8 mouse cellular contexts compared by ENCODE assay signal in genomic region chr10:79116125-79116849, GRCm38 (mm10). TPM values are rescaled to one million over a fixed set of nuclear protein-coding genes. Genes with fewer than 3 reads are reported as not detected.
DNase-seq lines count a peak whose midpoint lies in the region; ATAC-seq lines count a peak whose summit lies in the region.
"Had no signal": no experiment of that assay in that cellular context is flagged by ENCODE, and none has a peak within 500 bp of the region (broad histone marks: within the 10 kb centered on the region; RNA-seq: fewer than 3 reads in every experiment).

No protein-coding gene starts in this region.

- H3K36me3 ChIP-seq in forebrain, embryonic 10.5 days (replicated peaks), result no peaks in the 10 kb centered on the region
- H3K36me3 ChIP-seq: liver, embryonic 13.5 days had no signal

- 0 out of 2 replicates have a peak, but pooled peaks cover 3% of the 10 kb centered on the region for H3K4me1 ChIP-seq in forebrain, embryonic 10.5 days
- H3K4me1 ChIP-seq: liver, embryonic 13.5 days had no signal

- no peak overlapping the region; the same call in 1 of the 2 replicates for H3K27ac ChIP-seq in forebrain, embryonic 10.5 days
- H3K27ac ChIP-seq: liver, embryonic 13.5 days had no signal

- H3K9me3 ChIP-seq in forebrain, embryonic 10.5 days, result no peaks in the 10 kb centered on the region
- H3K9me3 ChIP-seq: liver, embryonic 13.5 days had no signal

- H3K4me3 ChIP-seq in forebrain, embryonic 10.5 days, result no peak overlapping the region
- H3K4me3 ChIP-seq: liver, embryonic 13.5 days had no signal

- peak; percentile 45 for DNase-seq in Muller cell, postnatal 12 days (ENCODE audit: inconsistent ontology term)
- peak; percentile 81 for DNase-seq in brain, adult 2 months (ENCODE audit: low read depth, low spot score)
- peak; percentile 42 for DNase-seq in forebrain, embryonic 10.5 days (ENCODE audit: extremely low spot score, low spot score)
- DNase-seq in layer of hippocampus, adult 11-12 months (ENCODE audit: low spot score), result peak; percentile 69
- peak; percentile 73 for DNase-seq in lung, postnatal 14 days
- DNase-seq in retina, postnatal 7 days (ENCODE audit: low read depth, low spot score), result peak; percentile 59
- DNase-seq: liver, embryonic 13.5 days had no signal

- WGBS in forebrain, embryonic 10.5 days, result 57% methylated on average over 4 of the region's 4 CpGs

- H3K27me3 ChIP-seq in forebrain, embryonic 10.5 days (ENCODE audit: poor library complexity, severe bottlenecking), result no peaks in the 10 kb centered on the region
- H3K27me3 ChIP-seq: liver, embryonic 13.5 days had no signal

- peak; percentile 69 to 86 for ATAC-seq in hematopoietic stem cell, adult 5-6 weeks (replicated peaks in 1 of 2; ENCODE audit: insufficient read depth in 1 of 2, low FRiP score in 2 of 2, low TSS enrichment in 1 of 2, low read depth in 1 of 2, poor library complexity in 2 of 2, severe bottlenecking in 2 of 2)

RNA-seq across cellular contexts. Expression of gene 2610008E11Rik, which starts 18.9 kb away (rescaled TPM):
- polyA plus RNA-seq in forebrain, embryonic 10.5 days (2016; fragmentation: Nextera tagmentation; extraction: Ambion mirVana), result 25.8 TPM in 2 replicates
- total RNA-seq in hematopoietic stem cell, adult 5-6 weeks (2017), result 34.4 and 42.6 TPM in 2 replicates

RNA-seq across cellular contexts. Expression of gene Vmn2r80, which starts 32.3 kb away (rescaled TPM):
- not detected in 2 replicates for polyA plus RNA-seq in forebrain, embryonic 10.5 days (2016; fragmentation: Nextera tagmentation; extraction: Ambion mirVana)
- total RNA-seq in hematopoietic stem cell, adult 5-6 weeks (2017), result not detected in 2 replicates
- polyA plus RNA-seq: liver, embryonic 13.5 days had no signal
